Comparison of ENCODE assay signal across 28 mouse cellular contexts in the genomic region with DNA sequence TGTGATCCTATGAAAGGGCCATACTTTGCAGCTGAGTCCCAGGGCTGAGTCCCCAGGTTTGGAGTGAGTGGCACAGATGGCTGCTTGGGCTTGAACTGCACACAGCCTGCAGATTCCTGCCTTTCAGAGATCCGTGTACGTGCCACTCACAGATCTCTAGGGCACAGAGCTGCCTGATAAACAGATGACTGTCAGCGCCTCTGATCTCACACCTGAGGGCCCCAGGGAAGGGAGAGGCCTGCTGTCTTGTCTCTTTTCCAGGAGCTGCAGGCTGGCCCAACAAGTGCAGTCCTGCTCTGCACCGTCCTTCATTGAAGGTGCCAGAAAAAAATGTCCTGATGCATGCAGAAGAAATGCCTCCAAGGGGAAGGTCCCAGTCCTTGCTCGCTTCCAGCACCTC.
DNase-seq lines count a peak whose midpoint lies in the region; ATAC-seq lines count a peak whose summit lies in the region.
"Had no signal": no experiment of that assay in that cellular context is flagged by ENCODE, and none has a peak within 500 bp of the region (broad histone marks: within the 10 kb centered on the region; RNA-seq: fewer than 3 reads in every experiment).

No protein-coding gene starts in this region.

- H3K4me3 ChIP-seq in heart, embryonic 12.5 days, result no peak overlapping the region
- no peak overlapping the region for H3K4me3 ChIP-seq in lung, embryonic 15.5 days
- no peak overlapping the region for H3K4me3 ChIP-seq in midbrain, embryonic 10.5 days
- H3K4me3 ChIP-seq: forebrain, embryonic 15.5 days; gastrocnemius, adult 2 months; hindbrain, embryonic 10.5 days; hindbrain, embryonic 15.5 days; liver, embryonic 15.5 days; midbrain, embryonic 12.5 days; myocyte; neural tube, embryonic 12.5 days had no signal

- H3K27ac ChIP-seq in heart, embryonic 12.5 days (ENCODE audit: poor library complexity, severe bottlenecking), result no peak overlapping the region
- no peak overlapping the region for H3K27ac ChIP-seq in lung, embryonic 15.5 days
- H3K27ac ChIP-seq in midbrain, embryonic 10.5 days (replicated peaks), result no peak overlapping the region
- H3K27ac ChIP-seq: forebrain, embryonic 15.5 days; gastrocnemius, adult 2 months; hindbrain, embryonic 15.5 days; liver, embryonic 15.5 days; midbrain, embryonic 12.5 days; neural tube, embryonic 12.5 days had no signal

- 47% methylated on average over 5 of the region's 5 CpGs for WGBS in heart, embryonic 12.5 days
- WGBS in lung, embryonic 15.5 days, result 44% methylated on average over 5 of the region's 5 CpGs
- 78% methylated on average over 5 of the region's 5 CpGs for WGBS in midbrain, embryonic 10.5 days

- no peaks in the 10 kb centered on the region for H3K27me3 ChIP-seq in heart, embryonic 12.5 days (replicated peaks)
- H3K27me3 ChIP-seq in lung, embryonic 15.5 days, result no peaks in the 10 kb centered on the region
- no peaks in the 10 kb centered on the region for H3K27me3 ChIP-seq in midbrain, embryonic 10.5 days (ENCODE audit: low read depth, poor library complexity, severe bottlenecking)
- H3K27me3 ChIP-seq: forebrain, embryonic 15.5 days; liver, embryonic 15.5 days; midbrain, embryonic 12.5 days; neural tube, embryonic 12.5 days; Patski had no signal

- H3K36me3 ChIP-seq in heart, embryonic 12.5 days, result no peaks in the 10 kb centered on the region
- H3K36me3 ChIP-seq in lung, embryonic 15.5 days, result no peaks in the 10 kb centered on the region
- no peaks in the 10 kb centered on the region for H3K36me3 ChIP-seq in midbrain, embryonic 10.5 days
- H3K36me3 ChIP-seq: forebrain, embryonic 15.5 days; hindbrain, embryonic 10.5 days; hindbrain, embryonic 15.5 days; liver, embryonic 15.5 days; midbrain, embryonic 12.5 days; neural tube, embryonic 12.5 days had no signal

- peak; percentile 78 for DNase-seq in heart, adult 11 months
- no peak for DNase-seq in lung, postnatal 25 days (ENCODE audit: low spot score)
- DNase-seq in forelimb bud, embryonic 11.5 days (ENCODE audit: low read depth, low spot score), result peak; percentile 12
- DNase-seq in midbrain, embryonic 10.5 days (ENCODE audit: low spot score), result no peak
- DNase-seq in urinary bladder, adult 2 months (ENCODE audit: low spot score), result no peak
- DNase-seq: cerebellum, adult 2 months; cerebellum, postnatal 14 days; gastrocnemius, adult 2 months; gastrocnemius, postnatal 36 days; heart, postnatal 14 days; kidney, adult 11 months; kidney, postnatal 14 days; layer of hippocampus, adult 9-11 months; lung, embryonic 14.5 days; lung, postnatal 36 days; right cerebral cortex, adult 18-20 months had no signal

- no peak for ATAC-seq in heart, embryonic 12.5 days (ENCODE audit: insufficient number of reproducible peaks, low FRiP score)
- 0 out of 2 replicates have a peak, but pooled peaks have one; percentile 39 for ATAC-seq in lung, embryonic 15.5 days (ENCODE audit: borderline replicate concordance, extremely low read depth, low FRiP score, low TSS enrichment)
- ATAC-seq: forebrain, embryonic 15.5 days; inflammation-experienced regulatory T-cells, adult 6 months; Patski had no signal

- H3K9ac ChIP-seq in heart, embryonic 12.5 days, result no peak overlapping the region
- no peak overlapping the region for H3K9ac ChIP-seq in lung, embryonic 15.5 days
- H3K9ac ChIP-seq: forebrain, embryonic 15.5 days; hindbrain, embryonic 15.5 days; liver, embryonic 15.5 days; lung, embryonic 14.5 days; midbrain, embryonic 12.5 days; neural tube, embryonic 12.5 days had no signal

- H3K9me3 ChIP-seq in heart, embryonic 12.5 days (replicated peaks), result no peaks in the 10 kb centered on the region
- H3K9me3 ChIP-seq in lung, embryonic 15.5 days, result no peaks in the 10 kb centered on the region
- H3K9me3 ChIP-seq in midbrain, embryonic 10.5 days (replicated peaks), result no peaks in the 10 kb centered on the region
- H3K9me3 ChIP-seq: forebrain, embryonic 15.5 days; hindbrain, embryonic 10.5 days; hindbrain, embryonic 15.5 days; liver, embryonic 15.5 days; midbrain, embryonic 12.5 days; neural tube, embryonic 12.5 days had no signal

- peaks cover 20% of the 10 kb centered on the region for H3K4me1 ChIP-seq in heart, embryonic 12.5 days (replicated peaks)
- no peaks in the 10 kb centered on the region for H3K4me1 ChIP-seq in lung, embryonic 15.5 days
- H3K4me1 ChIP-seq in midbrain, embryonic 10.5 days, result peaks cover 24% of the 10 kb centered on the region
- H3K4me1 ChIP-seq: forebrain, embryonic 15.5 days; liver, embryonic 15.5 days had no signal

- H3K4me2 ChIP-seq in heart, embryonic 12.5 days, result no peak overlapping the region
- no peak overlapping the region for H3K4me2 ChIP-seq in lung, embryonic 15.5 days
- H3K4me2 ChIP-seq: forebrain, embryonic 15.5 days; heart, embryonic 11.5 days; hindbrain, embryonic 15.5 days; liver, embryonic 15.5 days; lung, embryonic 14.5 days; midbrain, embryonic 12.5 days; neural tube, embryonic 12.5 days had no signal

Comparison
In these comparisons a context has a peak if more than half of its experiments do, and no peak if none do; other contexts are left out.
1. DNase-seq: peak in heart, adult 11 months (single experiment) and forelimb bud, embryonic 11.5 days (single experiment); none in lung, postnatal 25 days (single experiment), midbrain, embryonic 10.5 days (single experiment) and urinary bladder, adult 2 months (single experiment).